Mouse (Mus musculus) ES-Bruce4 (cell line): ENCODE measurements around the gene Slit3.

Experiments
- CTCF ChIP-seq: IDR thresholded peaks from one replicate; pipeline ENCODE4 v1.8.1; 2011; ENCODE audit warnings: low read depth, low read length
- EP300 ChIP-seq: IDR thresholded peaks from 2 replicates; pipeline ENCODE4 v1.6.1; 2011; ENCODE audit warnings: low read depth, low read length; ENCODE audit not compliant: insufficient read depth

DNA sequence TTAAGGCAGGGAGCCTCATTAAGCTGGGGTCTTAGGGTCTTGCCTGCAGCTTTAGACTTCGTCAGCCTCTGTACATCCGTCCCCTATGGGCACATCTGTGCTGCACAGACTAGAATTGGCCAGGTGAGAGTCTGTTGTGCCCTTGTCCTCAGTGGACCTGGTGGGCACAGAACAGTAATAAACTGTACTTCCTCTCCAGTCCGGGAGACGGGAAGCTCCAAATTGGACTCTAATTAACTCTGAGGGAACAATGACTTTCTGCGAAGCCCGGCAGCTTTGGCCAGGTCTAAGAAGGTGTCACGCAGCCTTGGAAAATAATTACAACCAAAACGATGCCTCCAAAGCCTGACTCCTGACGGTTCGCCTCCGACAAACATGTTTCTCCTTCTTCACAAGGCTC is 155.0 kb downstream of the Slit3 start:
- TF ChIP-seq CTCF (no peak), EP300 (no peak)
